Mouse (Mus musculus): ENCODE data around the gene Cnpy3. TPM values are rescaled to one million over a fixed set of nuclear protein-coding genes. Genes with fewer than 3 reads are reported as not detected.

The Cnpy3 gene
- polyA plus RNA-seq, 1 experiment, result 67.1 TPM

GRCm38 (mm10) chr17:46698515-46698914, 53.5 kb downstream of the Cnpy3 start:
- Histone ChIP-seq H3K4me3 (ENCODE audit: control insufficient read depth, insufficient read depth, low read length) (no peak overlapping the region), H3K36me3 (ENCODE audit: control insufficient read depth, insufficient read depth, low read length) (no peaks in the 10 kb centered on the region), H3K4me1 (replicated peaks; ENCODE audit: control insufficient read depth, insufficient read depth, low read length) (peaks cover 19% of the 10 kb centered on the region), H3K27ac (ENCODE audit: control insufficient read depth, insufficient read depth, low read length) (no peak overlapping the region), H3K27me3 (ENCODE audit: control insufficient read depth, insufficient read depth, low read length) (no peaks in the 10 kb centered on the region)
- DNase-seq, result no peak
- no peak for TF ChIP-seq CTCF (IDR thresholded peaks at IDR 0.05; ENCODE audit: borderline replicate concordance, control insufficient read depth, extremely low read depth, insufficient read depth, low read length, poor library complexity)
- no peak for TF ChIP-seq POLR2A (IDR thresholded peaks at IDR 0.05; ENCODE audit: control insufficient read depth, extremely low read depth, insufficient read depth, low read length, poor library complexity)
- 97% methylated on average over 6 of the region's 6 CpGs for WGBS

- H3K4me3 ChIP-seq (ENCODE audit: control insufficient read depth, insufficient read depth, low read length), result no peak overlapping the region
- no peaks in the 10 kb centered on the region for H3K4me1 ChIP-seq (replicated peaks; ENCODE audit: control insufficient read depth, insufficient read depth, low read length)
- no peak for DNase-seq
- WGBS, result 79% methylated on average over 1 of the region's 1 CpGs
- TF ChIP-seq CTCF (IDR thresholded peaks at IDR 0.05; ENCODE audit: borderline replicate concordance, control insufficient read depth, extremely low read depth, insufficient read depth, low read length, poor library complexity) (no peak), POLR2A (IDR thresholded peaks at IDR 0.05; ENCODE audit: control insufficient read depth, extremely low read depth, insufficient read depth, low read length, poor library complexity) (no peak)
- no peaks in the 10 kb centered on the region for H3K36me3 ChIP-seq (ENCODE audit: control insufficient read depth, insufficient read depth, low read length)
- no peaks in the 10 kb centered on the region for H3K27me3 ChIP-seq (ENCODE audit: control insufficient read depth, insufficient read depth, low read length)
- H3K27ac ChIP-seq (ENCODE audit: control insufficient read depth, insufficient read depth, low read length), result no peak overlapping the region
These were observed 57.4 kb downstream of the Cnpy3 start for GRCm38 (mm10) chr17:46694517-46695063.

- WGBS, result 97% methylated on average over 2 of the region's 2 CpGs
- DNase-seq, result no peak
These were observed 60.6 kb downstream of the Cnpy3 start for GRCm38 (mm10) chr17:46691390-46691789.

GRCm38 (mm10) chr17:46690665-46691064, 61.3 kb downstream of the Cnpy3 start:
- no peaks in the 10 kb centered on the region for H3K4me1 ChIP-seq (replicated peaks; ENCODE audit: control insufficient read depth, insufficient read depth, low read length)
- DNase-seq, result no peak
- H3K27ac ChIP-seq (ENCODE audit: control insufficient read depth, insufficient read depth, low read length), result no peak overlapping the region
- H3K4me3 ChIP-seq (ENCODE audit: control insufficient read depth, insufficient read depth, low read length), result no peak overlapping the region
- H3K27me3 ChIP-seq (ENCODE audit: control insufficient read depth, insufficient read depth, low read length), result no peaks in the 10 kb centered on the region
- WGBS, result 98% methylated on average over 12 of the region's 12 CpGs
- peaks cover 2% of the 10 kb centered on the region for H3K36me3 ChIP-seq (ENCODE audit: control insufficient read depth, insufficient read depth, low read length)
- no peak for TF ChIP-seq POLR2A (IDR thresholded peaks at IDR 0.05; ENCODE audit: control insufficient read depth, extremely low read depth, insufficient read depth, low read length, poor library complexity)

More at GRCm38 (mm10) chr17:46691390-46691789, 60.6 kb downstream of the Cnpy3 start:
- no peaks in the 10 kb centered on the region for H3K27me3 ChIP-seq (ENCODE audit: control insufficient read depth, insufficient read depth, low read length)
- no peak overlapping the region for H3K27ac ChIP-seq (ENCODE audit: control insufficient read depth, insufficient read depth, low read length)
- H3K4me3 ChIP-seq (ENCODE audit: control insufficient read depth, insufficient read depth, low read length), result no peak overlapping the region
- no peaks in the 10 kb centered on the region for H3K36me3 ChIP-seq (ENCODE audit: control insufficient read depth, insufficient read depth, low read length)
- no peaks in the 10 kb centered on the region for H3K4me1 ChIP-seq (replicated peaks; ENCODE audit: control insufficient read depth, insufficient read depth, low read length)
- TF ChIP-seq POLR2A (IDR thresholded peaks at IDR 0.05; ENCODE audit: control insufficient read depth, extremely low read depth, insufficient read depth, low read length, poor library complexity) (no peak), CTCF (IDR thresholded peaks at IDR 0.05; ENCODE audit: borderline replicate concordance, control insufficient read depth, extremely low read depth, insufficient read depth, low read length, poor library complexity) (no peak)

GRCm38 (mm10) chr17:46685913-46686312, 66.1 kb downstream of the Cnpy3 start:
- peak overlapping the region; percentile 35; the same call in 1 of the 2 replicates for H3K27ac ChIP-seq (ENCODE audit: control insufficient read depth, insufficient read depth, low read length)
- H3K4me3 ChIP-seq (ENCODE audit: control insufficient read depth, insufficient read depth, low read length), result no peak overlapping the region
- H3K36me3 ChIP-seq (ENCODE audit: control insufficient read depth, insufficient read depth, low read length), result peaks cover 18% of the 10 kb centered on the region
- no peak for DNase-seq
- TF ChIP-seq CTCF (IDR thresholded peaks at IDR 0.05; ENCODE audit: borderline replicate concordance, control insufficient read depth, extremely low read depth, insufficient read depth, low read length, poor library complexity) (no peak), POLR2A (IDR thresholded peaks at IDR 0.05; ENCODE audit: control insufficient read depth, extremely low read depth, insufficient read depth, low read length, poor library complexity) (no peak)
- 79% methylated on average over 6 of the region's 6 CpGs for WGBS
- H3K27me3 ChIP-seq (ENCODE audit: control insufficient read depth, insufficient read depth, low read length), result no peaks in the 10 kb centered on the region
- peaks cover 8% of the 10 kb centered on the region; the same call in 1 of the 2 replicates for H3K4me1 ChIP-seq (replicated peaks; ENCODE audit: control insufficient read depth, insufficient read depth, low read length)

Other genes with a start within 250 kb of the Cnpy3 start
- gene Cul9, start 205.8 kb downstream of the Cnpy3 start, polyA plus RNA-seq (2012; rRNA removed), result 21.8 and 22.0 TPM in 2 replicates
- 297 and 310 TPM in 2 replicates for gene Srf, start 196.0 kb downstream of the Cnpy3 start, polyA plus RNA-seq (2012; rRNA removed)
- gene Ptk7, start 122.7 kb downstream of the Cnpy3 start, polyA plus RNA-seq (2012; rRNA removed), result 11.9 and 15.8 TPM in 2 replicates
- 22.6 and 24.0 TPM in 2 replicates for gene Klc4, start 106.2 kb downstream of the Cnpy3 start, polyA plus RNA-seq (2012; rRNA removed)
- gene Mrpl2, start 106.0 kb downstream of the Cnpy3 start, polyA plus RNA-seq (2012; rRNA removed), result 68.3 and 91.0 TPM in 2 replicates
- 47.9 and 50.1 TPM in 2 replicates for gene Cul7, start 101.9 kb downstream of the Cnpy3 start, polyA plus RNA-seq (2012; rRNA removed)
- 43.8 and 47.8 TPM in 2 replicates for gene Rrp36, start 77.9 kb downstream of the Cnpy3 start, polyA plus RNA-seq (2012; rRNA removed)
- 47.8 and 55.7 TPM in 2 replicates for gene Mea1, start 73.4 kb downstream of the Cnpy3 start, polyA plus RNA-seq (2012; rRNA removed)
- gene Klhdc3, start 71.3 kb downstream of the Cnpy3 start, polyA plus RNA-seq (2012; rRNA removed), result 116 and 124 TPM in 2 replicates
- gene Ppp2r5d, start 47.1 kb downstream of the Cnpy3 start, polyA plus RNA-seq (2012; rRNA removed), result 113 and 117 TPM in 2 replicates
- gene Pex6, start 40.8 kb downstream of the Cnpy3 start, polyA plus RNA-seq (2012; rRNA removed), result 105 and 113 TPM in 2 replicates
- 4.4 and 10.6 TPM in 2 replicates for gene Gnmt, start 23.0 kb downstream of the Cnpy3 start, polyA plus RNA-seq (2012; rRNA removed)
- 126 and 163 TPM in 2 replicates for gene Ptcra, start 11.5 kb upstream of the Cnpy3 start, polyA plus RNA-seq (2012; rRNA removed)
- 106 TPM in 2 replicates for gene 2310039H08Rik, start 20.4 kb upstream of the Cnpy3 start, polyA plus RNA-seq (2012; rRNA removed)
- gene Rpl7l1, start 30.5 kb upstream of the Cnpy3 start, polyA plus RNA-seq (2012; rRNA removed), result 30.7 and 33.8 TPM in 2 replicates
- 19.3 and 28.1 TPM in 2 replicates for gene Bicral, start 106.3 kb upstream of the Cnpy3 start, polyA plus RNA-seq (2012; rRNA removed)
- 23.7 and 28.5 TPM in 2 replicates for gene Tbcc, start 138.5 kb upstream of the Cnpy3 start, polyA plus RNA-seq (2012; rRNA removed)
- gene Prph2, start 158.2 kb upstream of the Cnpy3 start, polyA plus RNA-seq (2012; rRNA removed), result 0.09 and 0.15 TPM in 2 replicates

Measured in thymus, adult 2 months (tissue).